Mouse (Mus musculus): ENCODE results near the gene Rbfox3. TPM values are rescaled to one million over a fixed set of nuclear protein-coding genes. Genes with fewer than 3 reads are reported as not detected.

Gene Rbfox3
- polyA plus RNA-seq, 1 experiment from 2014 or later, result 51.1 TPM

DNA sequence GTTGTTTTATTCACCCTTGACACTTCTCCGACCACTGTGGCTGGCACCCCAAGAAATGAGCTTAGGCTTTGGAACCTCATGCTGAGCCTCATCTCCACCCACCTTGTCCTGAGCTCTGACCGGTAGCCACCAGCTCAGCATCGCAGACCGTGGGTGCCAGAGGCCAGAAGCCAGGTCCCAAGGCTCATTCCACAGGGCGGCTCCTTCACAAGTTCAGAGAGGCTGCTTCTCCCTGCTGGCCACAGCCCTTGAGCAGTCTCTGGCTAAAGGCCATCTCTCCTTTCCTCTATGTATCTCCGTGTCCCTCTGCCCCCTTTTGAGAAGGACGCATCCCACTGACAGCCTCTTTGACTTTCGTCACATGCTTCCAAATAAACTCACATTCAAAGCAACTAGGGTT is 23.0 kb downstream of the Rbfox3 start:
- Histone ChIP-seq H3K4me1 (peaks cover 16% of the 10 kb centered on the region), H3K4me2 (replicated peaks) (no peak overlapping the region), H3K9me3 (no peaks in the 10 kb centered on the region), H3K36me3 (no peaks in the 10 kb centered on the region), H3K9ac (replicated peaks) (no peak overlapping the region), H3K27ac (replicated peaks) (no peak overlapping the region), H3K4me3 (no peak overlapping the region), H3K27me3 (no peaks in the 10 kb centered on the region)
- WGBS, result 83% methylated on average over 8 of the region's 8 CpGs
- no peak for ATAC-seq (replicated peaks)

DNA sequence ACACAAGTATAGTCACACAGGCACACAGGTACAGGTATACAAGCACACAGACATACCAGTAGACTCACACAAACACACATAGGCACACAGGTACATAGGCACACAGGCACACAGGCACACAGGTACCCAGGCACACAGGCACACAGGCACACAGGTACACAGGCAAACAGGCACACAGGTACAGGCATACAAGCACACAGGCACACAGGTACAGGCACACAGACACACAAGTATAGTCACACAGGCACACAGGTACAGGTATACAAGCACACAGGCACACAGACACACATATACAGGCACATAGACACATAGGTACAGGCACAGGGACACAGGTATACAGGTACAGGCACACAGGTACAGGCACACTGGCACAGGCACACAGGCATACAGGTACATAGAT is 24.2 kb downstream of the Rbfox3 start:
- Histone ChIP-seq H3K9ac (replicated peaks) (no peak overlapping the region), H3K4me3 (no peak overlapping the region), H3K4me2 (replicated peaks) (no peak overlapping the region), H3K27me3 (no peaks in the 10 kb centered on the region), H3K27ac (replicated peaks) (no peak overlapping the region), H3K36me3 (no peaks in the 10 kb centered on the region), H3K9me3 (no peaks in the 10 kb centered on the region), H3K4me1 (peaks cover 25% of the 10 kb centered on the region)
- no peak for ATAC-seq (replicated peaks)

DNA sequence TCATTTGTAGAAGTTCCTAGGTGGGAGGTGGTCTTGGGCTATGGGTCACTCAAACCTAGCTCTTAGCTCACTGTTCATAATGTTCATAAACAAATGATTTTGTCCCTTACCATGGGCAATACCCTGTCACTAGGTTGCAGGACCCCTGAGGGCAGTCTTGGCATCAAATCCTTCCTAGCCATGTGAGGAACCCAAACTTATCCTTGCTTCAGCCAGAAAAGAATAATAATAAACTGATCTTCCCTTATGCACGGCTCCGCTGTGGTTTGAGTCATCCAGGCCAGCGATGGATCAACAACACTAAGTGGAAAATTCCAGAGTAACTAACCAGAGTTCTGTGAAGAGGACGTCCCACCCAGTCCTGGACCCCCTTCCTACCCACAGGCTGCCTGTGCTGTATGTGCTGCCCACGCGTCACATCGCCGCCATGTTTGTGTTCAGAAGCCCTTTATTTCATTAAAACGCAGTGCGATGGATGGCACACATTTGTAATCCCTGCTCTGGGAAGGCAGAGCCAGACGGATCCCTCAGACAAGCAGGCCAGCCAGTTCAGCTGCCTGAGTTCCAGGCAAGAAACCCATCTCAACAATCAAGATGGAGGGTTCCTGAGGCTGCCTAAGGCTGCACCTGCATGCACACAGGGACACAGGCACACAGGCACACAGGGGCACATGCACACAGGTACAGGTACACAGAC is 25.0 kb downstream of the Rbfox3 start:
- no peak for ATAC-seq (replicated peaks)
- H3K9ac ChIP-seq (replicated peaks), result no peak overlapping the region
- no peak overlapping the region for H3K27ac ChIP-seq (replicated peaks)
- peaks cover 28% of the 10 kb centered on the region for H3K4me1 ChIP-seq
- H3K27me3 ChIP-seq, result no peaks in the 10 kb centered on the region
- no peak overlapping the region for H3K4me3 ChIP-seq
- 92% methylated on average over 11 of the region's 11 CpGs for WGBS
- no peak overlapping the region for H3K4me2 ChIP-seq (replicated peaks)
- no peaks in the 10 kb centered on the region for H3K36me3 ChIP-seq
- no peaks in the 10 kb centered on the region for H3K9me3 ChIP-seq

DNA sequence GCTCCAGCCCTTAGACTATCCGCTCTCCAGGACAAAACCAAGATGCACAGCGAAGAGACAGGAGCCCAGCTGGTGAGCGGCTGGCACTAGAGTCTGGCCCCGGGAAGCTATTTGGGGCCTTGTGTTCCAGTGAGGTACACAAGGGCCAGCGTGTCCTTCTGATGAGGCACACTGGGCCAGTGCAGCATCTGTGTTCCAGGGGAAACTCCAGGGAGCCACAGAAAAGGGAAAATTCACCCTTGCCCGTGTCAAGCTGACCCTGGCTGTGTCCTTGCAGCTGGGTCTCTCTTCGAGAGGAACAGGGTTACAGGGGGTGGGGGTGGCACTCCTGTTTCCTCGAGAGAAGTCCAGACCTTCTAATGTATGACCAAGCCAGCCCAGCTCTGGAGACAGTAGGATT is 25.8 kb downstream of the Rbfox3 start:
- no peaks in the 10 kb centered on the region for H3K36me3 ChIP-seq
- H3K4me3 ChIP-seq, result no peak overlapping the region
- H3K27me3 ChIP-seq, result no peaks in the 10 kb centered on the region
- peaks cover 20% of the 10 kb centered on the region for H3K4me1 ChIP-seq
- no peak for ATAC-seq (replicated peaks)
- H3K9ac ChIP-seq (replicated peaks), result no peak overlapping the region
- 82% methylated on average over 8 of the region's 8 CpGs for WGBS
- no peak overlapping the region for H3K27ac ChIP-seq (replicated peaks)
- no peaks in the 10 kb centered on the region for H3K9me3 ChIP-seq
- H3K4me2 ChIP-seq (replicated peaks), result no peak overlapping the region

DNA sequence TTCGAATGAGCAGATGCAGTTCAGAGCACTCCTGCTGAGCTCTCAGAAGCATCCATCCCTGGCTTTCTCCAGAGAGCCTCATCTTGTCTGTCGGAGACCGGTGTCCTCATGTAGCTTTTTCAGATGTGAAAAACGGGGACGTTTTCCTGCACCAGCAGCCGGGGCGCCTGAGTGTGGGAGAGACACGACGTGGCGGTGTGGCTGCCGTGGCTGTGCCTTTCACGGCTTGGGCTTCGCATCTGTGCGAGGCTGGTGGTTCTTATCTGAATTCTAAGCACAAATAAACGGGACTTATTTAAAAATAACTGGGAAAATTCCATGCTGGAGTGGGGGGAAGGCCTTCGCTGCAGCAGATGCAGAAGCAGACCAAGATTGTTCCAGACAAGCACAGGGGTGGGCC is 26.3 kb downstream of the Rbfox3 start:
- Histone ChIP-seq H3K4me1 (peaks cover 17% of the 10 kb centered on the region), H3K9ac (replicated peaks) (no peak overlapping the region), H3K27ac (replicated peaks) (no peak overlapping the region), H3K27me3 (no peaks in the 10 kb centered on the region), H3K9me3 (no peaks in the 10 kb centered on the region), H3K36me3 (no peaks in the 10 kb centered on the region), H3K4me3 (no peak overlapping the region), H3K4me2 (replicated peaks) (no peak overlapping the region)
- WGBS, result 79% methylated on average over 16 of the region's 16 CpGs
- no peak for ATAC-seq (replicated peaks)

DNA sequence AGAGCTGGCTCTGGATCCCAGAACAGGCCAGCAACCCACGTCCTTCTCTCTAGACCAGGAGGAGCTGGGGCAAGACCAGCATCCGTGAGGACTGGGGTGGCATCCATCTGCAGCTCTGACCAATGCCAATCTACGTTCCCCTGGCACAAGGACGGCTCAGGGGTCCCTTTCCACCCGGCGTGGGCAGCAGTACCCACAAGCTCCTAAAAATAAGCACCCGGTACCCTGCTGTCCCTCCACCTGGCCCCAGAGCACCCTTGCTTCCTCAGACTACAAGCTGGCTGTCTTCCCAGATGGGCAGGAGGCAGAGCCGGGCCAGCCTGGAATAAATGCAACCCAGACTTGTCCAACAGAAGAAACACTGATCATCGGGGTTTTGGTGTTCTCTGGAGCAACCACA is 28.3 kb downstream of the Rbfox3 start:
- H3K9ac ChIP-seq (replicated peaks), result no peak overlapping the region
- H3K4me1 ChIP-seq, result peaks cover 17% of the 10 kb centered on the region
- no peak for ATAC-seq (replicated peaks)
- no peak overlapping the region for H3K27ac ChIP-seq (replicated peaks)
- no peaks in the 10 kb centered on the region for H3K36me3 ChIP-seq
- no peak overlapping the region for H3K4me2 ChIP-seq (replicated peaks)
- H3K27me3 ChIP-seq, result no peaks in the 10 kb centered on the region
- no peak overlapping the region for H3K4me3 ChIP-seq
- WGBS, result 73% methylated on average over 9 of the region's 9 CpGs
- no peaks in the 10 kb centered on the region for H3K9me3 ChIP-seq

DNA sequence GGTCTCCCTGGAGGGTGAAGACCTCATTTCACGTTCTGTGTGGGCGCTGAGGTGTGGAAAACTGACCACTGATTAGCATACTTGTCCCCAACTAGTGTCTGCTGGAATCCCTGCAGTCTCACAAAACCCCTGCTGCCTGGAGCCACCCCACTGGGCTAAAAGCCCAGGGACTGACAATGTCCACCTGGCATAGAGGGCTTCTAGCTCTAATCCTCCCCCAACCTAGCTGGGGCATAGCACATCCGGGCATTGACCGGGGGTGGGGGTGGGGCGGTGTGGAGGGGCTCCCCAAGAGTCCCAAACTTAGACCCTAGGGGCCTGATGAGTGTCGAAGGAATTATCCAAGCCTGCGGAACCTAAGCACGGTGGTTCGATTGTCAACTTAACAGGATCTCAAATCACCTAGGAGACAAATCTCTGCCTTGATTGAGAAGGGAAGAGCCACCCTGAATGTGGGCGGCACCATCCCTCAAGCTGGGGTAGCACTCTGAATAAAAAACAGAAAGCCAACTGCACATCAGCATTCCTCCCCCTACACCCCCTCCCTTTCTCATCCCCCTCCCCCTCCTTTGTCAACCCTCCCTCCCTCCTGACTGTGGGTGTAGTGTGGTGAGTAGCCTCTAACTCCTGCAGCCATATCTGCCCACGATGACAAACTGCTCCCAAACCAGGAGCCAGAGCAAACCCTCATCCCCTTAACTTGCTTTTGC is 29.5 kb downstream of the Rbfox3 start:
- no peak overlapping the region for H3K27ac ChIP-seq (replicated peaks)
- H3K9me3 ChIP-seq, result no peaks in the 10 kb centered on the region
- H3K36me3 ChIP-seq, result no peaks in the 10 kb centered on the region

DNA sequence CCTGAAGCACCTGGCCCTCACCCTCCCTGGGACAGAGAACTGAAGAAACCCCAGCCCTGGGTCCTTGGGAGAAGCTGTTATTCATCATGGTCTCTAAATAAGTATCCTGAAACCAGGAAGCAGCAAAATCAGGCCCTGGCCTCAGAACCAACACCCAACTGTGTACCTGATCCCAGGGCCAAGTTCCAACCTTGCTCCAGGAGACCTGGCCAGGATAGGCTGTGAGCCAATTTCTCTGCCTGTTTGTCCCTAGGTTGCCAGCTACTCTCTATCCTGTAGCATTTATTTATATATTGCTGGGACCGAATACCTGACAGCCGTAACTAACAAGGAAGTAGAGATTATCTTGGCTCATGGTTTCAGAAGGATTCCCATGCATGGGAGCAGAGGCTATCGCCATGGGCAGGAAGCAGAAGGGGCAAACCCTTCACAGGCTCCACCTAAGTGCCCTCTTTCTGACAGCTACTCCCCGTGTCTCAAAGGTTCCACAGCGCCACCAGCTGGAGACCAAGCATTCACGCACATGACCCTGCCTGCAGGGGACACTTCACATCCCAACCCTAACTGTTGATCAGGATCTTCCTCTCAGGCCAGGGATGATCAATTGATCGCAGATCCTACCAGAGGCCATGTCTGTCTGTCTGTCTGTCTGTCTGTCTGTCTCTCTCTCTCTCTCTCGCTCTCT is 31.8 kb downstream of the Rbfox3 start:
- no peak for ATAC-seq (replicated peaks)
- H3K27ac ChIP-seq (replicated peaks), result no peak overlapping the region
- WGBS, result 93% methylated on average over 8 of the region's 8 CpGs
- H3K4me1 ChIP-seq, result peaks cover 33% of the 10 kb centered on the region
- no peaks in the 10 kb centered on the region for H3K9me3 ChIP-seq
- no peak overlapping the region for H3K4me2 ChIP-seq (replicated peaks)
- H3K27me3 ChIP-seq, result no peaks in the 10 kb centered on the region
- H3K4me3 ChIP-seq, result no peak overlapping the region
- no peak overlapping the region for H3K9ac ChIP-seq (replicated peaks)
- no peaks in the 10 kb centered on the region for H3K36me3 ChIP-seq

More for the DNA sequence above, 29.5 kb downstream of the Rbfox3 start:
- H3K9ac ChIP-seq (replicated peaks), result no peak overlapping the region
- WGBS, result 10% methylated on average over 11 of the region's 11 CpGs
- no peak overlapping the region for H3K4me2 ChIP-seq (replicated peaks)
- H3K27me3 ChIP-seq, result no peaks in the 10 kb centered on the region
- ATAC-seq (replicated peaks), result no peak
- H3K4me3 ChIP-seq, result no peak overlapping the region
- peaks cover 17% of the 10 kb centered on the region for H3K4me1 ChIP-seq

DNA sequence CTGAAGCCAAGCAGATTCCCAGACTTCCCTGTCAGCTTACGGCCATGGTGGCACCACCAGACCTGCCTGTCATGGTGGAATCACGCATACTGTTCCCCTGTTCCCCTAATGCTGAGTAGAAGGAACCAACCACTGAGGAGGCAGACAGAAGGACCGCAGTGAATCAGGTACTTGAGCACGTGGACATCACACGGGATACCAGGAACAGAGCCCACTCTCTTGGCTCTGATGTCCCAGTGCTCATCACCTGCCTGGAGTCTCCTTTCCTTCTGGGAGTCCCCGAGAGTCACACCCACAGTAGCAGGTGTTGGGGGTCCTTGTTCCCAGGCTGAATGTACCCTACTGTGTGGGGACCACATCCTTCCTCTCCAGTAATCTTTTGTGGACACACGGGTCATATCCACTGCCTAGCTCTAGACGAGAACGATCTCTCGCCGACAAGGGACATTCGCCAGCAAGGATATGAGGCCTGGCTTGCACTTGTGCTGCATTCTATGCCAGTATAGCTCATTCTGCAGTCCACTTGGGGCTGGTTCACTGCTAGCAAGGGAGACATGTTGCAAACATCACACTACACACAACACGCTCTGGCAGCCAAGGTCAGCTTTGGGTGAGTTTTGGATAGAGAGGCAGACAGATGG is 32.7 kb downstream of the Rbfox3 start:
- Histone ChIP-seq H3K27ac (replicated peaks) (no peak overlapping the region), H3K9me3 (no peaks in the 10 kb centered on the region), H3K36me3 (no peaks in the 10 kb centered on the region), H3K4me3 (no peak overlapping the region), H3K27me3 (no peaks in the 10 kb centered on the region), H3K4me1 (peaks cover 41% of the 10 kb centered on the region), H3K4me2 (replicated peaks) (no peak overlapping the region), H3K9ac (replicated peaks) (no peak overlapping the region)
- WGBS, result 93% methylated on average over 13 of the region's 13 CpGs
- no peak for ATAC-seq (replicated peaks)

DNA sequence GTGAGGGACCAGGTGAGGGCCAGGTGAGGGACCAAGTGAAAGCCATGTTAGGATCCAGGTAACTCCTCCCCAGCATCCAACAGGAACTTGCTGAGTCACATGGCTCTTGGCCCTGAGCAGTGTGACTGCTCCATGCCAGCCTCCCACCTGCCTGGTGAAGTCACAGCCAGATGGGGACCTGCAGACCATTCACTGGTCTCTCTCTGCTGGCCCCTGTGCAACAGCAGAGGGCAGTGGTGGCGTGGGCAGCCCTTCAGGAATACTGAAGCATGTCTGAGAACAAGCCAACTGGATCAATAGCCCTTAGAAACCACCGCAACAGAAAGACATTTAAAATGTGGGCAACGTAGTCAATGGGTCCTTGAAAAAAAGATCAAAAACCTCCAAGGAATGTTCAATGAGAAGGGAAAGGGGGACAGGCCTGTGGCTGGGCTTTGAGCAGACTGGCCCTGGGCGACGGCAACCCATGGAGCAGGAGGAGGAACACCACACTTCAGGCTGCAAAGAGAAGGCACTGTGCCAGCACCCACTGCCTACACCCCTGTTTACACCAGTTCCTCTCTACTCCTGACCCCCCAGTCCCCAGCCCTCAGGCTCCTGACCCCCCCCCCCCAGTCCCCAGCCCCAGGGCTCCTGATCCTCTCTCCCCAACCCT is 36.0 kb downstream of the Rbfox3 start:
- H3K4me1 ChIP-seq, result peaks cover 24% of the 10 kb centered on the region
- H3K4me3 ChIP-seq, result no peak overlapping the region
- no peak overlapping the region for H3K4me2 ChIP-seq (replicated peaks)
- H3K27me3 ChIP-seq, result no peaks in the 10 kb centered on the region
- no peak overlapping the region for H3K27ac ChIP-seq (replicated peaks)
- WGBS, result 13% methylated on average over 5 of the region's 5 CpGs
- no peaks in the 10 kb centered on the region for H3K9me3 ChIP-seq
- no peak overlapping the region for H3K9ac ChIP-seq (replicated peaks)
- ATAC-seq (replicated peaks), result peak; percentile 69
- H3K36me3 ChIP-seq, result no peaks in the 10 kb centered on the region

DNA sequence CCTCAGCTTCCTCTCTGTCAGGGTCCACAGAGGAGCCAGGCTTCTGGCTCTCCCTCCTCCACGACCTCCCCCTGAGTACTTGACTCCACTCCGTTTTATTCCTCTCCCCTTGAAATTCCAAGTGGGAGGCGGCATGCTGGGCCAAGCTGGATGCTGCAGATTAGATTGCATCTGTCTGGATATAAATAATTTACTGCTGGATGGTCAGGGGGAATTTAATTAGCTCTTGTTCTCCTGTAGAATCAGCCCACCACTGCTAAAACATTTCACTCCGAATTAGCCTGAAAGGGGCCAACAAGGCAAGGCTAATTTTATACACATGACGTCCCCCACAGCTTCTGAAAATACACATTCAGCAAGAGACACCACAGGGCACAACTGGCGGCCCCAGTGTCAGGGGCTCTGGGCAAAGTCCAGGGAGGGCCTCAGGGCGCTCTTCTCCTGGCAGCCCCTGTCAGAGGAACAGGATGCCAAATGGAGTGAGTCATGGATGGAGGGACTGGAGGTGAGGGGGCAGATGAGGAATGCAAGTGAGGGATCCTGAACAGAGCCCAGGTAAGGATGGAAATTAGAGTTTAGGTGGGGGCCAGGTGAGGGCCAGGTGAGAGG is 36.8 kb downstream of the Rbfox3 start:
- H3K9me3 ChIP-seq, result no peaks in the 10 kb centered on the region
- 12% methylated on average over 7 of the region's 7 CpGs for WGBS
- 0 out of 2 replicates have a peak, but pooled peaks have one; percentile 23 for ATAC-seq (replicated peaks)
- H3K4me2 ChIP-seq (replicated peaks), result no peak overlapping the region
- H3K4me3 ChIP-seq, result no peak overlapping the region
- no peak overlapping the region for H3K9ac ChIP-seq (replicated peaks)
- H3K27ac ChIP-seq (replicated peaks), result 0 out of 2 replicates have a peak overlapping the region, but pooled peaks have one; percentile 11
- no peaks in the 10 kb centered on the region for H3K27me3 ChIP-seq
- H3K4me1 ChIP-seq, result peaks cover 24% of the 10 kb centered on the region
- no peaks in the 10 kb centered on the region for H3K36me3 ChIP-seq
